Mouse (Mus musculus) B cell, adult 67 days (primary cell): ENCODE data around the gene Amy2a1. TPM values are rescaled to one million over a fixed set of nuclear protein-coding genes. Genes with fewer than 3 reads are reported as not detected.

ENCODE experiments used
- total RNA-seq, 2 experiments: library from RNA; stranded (reverse); gene quantifications; 4 replicates each; pipeline ENCODE4 v1.2.4; 2023

The Amy2a1 gene
- not detected for total RNA-seq

GRCm38 (mm10) chr3:113532328-113532727, at the start of gene Amy2a1:
TSS of gene Amy2a1 (minus strand) at chr3:113532428.

Other genes with a start within 250 kb of the Amy2a1 start
- not detected for gene Amy2a4, start 241.0 kb downstream of the Amy2a1 start, total RNA-seq
- not detected for gene Amy2a3, start 208.4 kb downstream of the Amy2a1 start, total RNA-seq
- not detected for gene Amy2a2, start 175.8 kb downstream of the Amy2a1 start, total RNA-seq
- 1 to 10 TPM in 1 of 2 experiments, not detected in 1; 1.5 TPM for gene Amy1, start 74.3 kb upstream of the Amy2a1 start, total RNA-seq
- gene Rnpc3, start 97.7 kb upstream of the Amy2a1 start, total RNA-seq = 10 to 100 TPM; 66.9 to 84.0 TPM